Mouse (Mus musculus): ENCODE results near the gene Bicc1.

DNA sequence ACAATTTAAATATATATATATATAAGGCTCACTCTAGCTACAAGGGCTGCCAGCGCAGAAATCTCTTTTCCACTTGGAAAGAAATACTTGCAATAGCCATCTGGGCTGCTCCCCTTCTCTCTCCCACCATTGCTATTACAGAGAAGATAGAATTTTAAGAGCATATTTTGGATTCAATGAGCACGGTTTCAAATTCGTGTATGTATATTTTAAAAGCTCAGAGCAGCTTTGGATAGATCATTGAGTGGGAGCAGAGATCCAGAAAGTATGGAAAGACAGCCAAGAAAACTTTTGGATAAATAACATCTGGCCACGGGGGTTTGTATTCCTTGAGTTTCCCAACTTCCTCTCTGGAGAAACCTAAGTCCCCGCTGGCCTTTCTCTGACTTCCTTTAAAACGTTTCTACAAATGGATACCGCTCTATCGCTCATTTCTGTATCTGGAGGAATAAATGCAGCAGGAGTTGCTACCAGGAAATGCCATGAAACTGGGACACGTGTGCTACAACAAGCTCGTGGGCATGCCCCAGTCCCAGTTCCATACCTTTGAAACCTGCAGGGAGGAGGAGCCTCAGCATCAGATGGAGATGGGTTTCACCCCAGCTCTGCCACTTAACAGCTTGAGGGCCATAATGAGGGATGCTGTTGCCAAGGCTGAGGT lies 45.1 kb downstream of the Bicc1 start:
- no peak for TF ChIP-seq CTCF (IDR thresholded peaks at IDR 0.05; ENCODE audit: low read depth)
- no peak for TF ChIP-seq EP300 (IDR thresholded peaks at IDR 0.05; ENCODE audit: low read depth)
